Mouse (Mus musculus) adrenal gland, postnatal 25 days (tissue): ENCODE results near the gene Actn2. TPM values are rescaled to one million over a fixed set of nuclear protein-coding genes. Genes with fewer than 3 reads are reported as not detected.
A peak's percentile ranks its signal among the peaks of the same experiment; 100 is the strongest.

ENCODE experiments used
- DNase-seq: peaks from one replicate; pipeline ENCODE4 v3.0.0; 2021; ENCODE audit warnings: mixed read lengths
- long read RNA-seq: library from polyadenylated mRNA; stranded (forward); transcript quantifications from one replicate; pipeline ENCODE4 v2.0.0, GENCODE M21; 2021
- total RNA-seq: library from RNA; stranded (reverse); gene quantifications from 2 replicates; pipeline ENCODE4 v1.2.3, GENCODE M21; 2021

Actn2 gene
- 0.24 TPM in 1 of 2 replicates, not detected in the other for total RNA-seq
- long read RNA-seq: 0 reads

DNA sequence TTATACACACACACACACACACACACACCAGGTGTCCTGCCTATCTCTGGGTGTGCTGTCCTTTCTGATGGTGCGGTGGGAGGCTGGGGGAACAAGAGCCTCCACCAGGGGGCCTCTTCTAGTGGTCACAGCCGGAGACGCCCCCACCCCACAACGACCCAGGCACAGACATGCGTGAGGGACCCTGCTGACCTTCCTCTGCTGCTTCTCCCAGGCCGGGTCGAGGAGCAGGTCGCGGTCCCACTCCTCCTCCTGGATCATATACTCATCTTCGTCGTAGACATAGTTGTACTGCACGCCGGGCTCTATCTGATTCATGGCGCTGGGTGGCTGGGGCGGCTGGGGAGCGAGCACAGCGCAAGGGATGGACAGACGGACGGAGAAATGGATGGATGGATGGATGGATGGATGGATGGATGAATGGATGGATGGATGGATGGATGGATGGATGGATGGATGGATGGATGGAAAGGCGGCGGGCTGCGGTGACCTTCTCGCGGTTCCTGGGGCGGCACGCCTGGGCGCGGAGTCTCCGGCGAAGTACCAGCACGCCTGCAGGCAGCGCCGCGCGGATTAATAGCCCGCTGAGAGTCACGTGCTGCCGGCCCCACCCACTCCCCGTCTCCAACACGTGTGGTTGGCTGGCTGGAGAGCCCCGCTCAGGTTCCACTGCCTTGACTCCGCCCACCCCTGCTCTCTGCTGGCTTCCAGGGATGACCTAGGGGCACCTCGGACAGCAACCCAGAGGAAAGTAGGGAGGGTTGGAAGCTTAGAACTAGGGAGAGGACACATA, at the start of gene Actn2:
TSS of gene Actn2 (minus strand) at position 578 of the 793 bp plus-strand sequence.
- peak; percentile 82 for DNase-seq

DNA sequence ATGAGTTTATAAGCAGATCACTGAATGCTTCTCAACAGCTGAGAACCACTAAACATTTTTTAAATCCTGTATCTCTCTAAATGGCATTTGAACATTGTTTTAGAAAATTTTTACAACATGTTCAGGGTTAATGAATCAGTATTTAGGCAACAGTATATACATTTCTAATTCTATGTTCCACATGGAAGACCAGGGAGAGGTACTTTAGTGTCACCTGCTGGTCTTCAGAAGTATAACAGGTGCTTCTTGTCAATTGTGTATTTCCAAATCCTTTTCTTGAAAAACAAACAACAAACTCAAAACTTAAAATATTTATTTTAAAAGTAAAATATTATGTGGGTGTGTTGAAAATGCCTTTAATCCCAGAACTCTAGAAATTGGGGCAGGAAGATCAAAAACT, 45.7 kb upstream of the Actn2 start:
- no peak for DNase-seq

DNA sequence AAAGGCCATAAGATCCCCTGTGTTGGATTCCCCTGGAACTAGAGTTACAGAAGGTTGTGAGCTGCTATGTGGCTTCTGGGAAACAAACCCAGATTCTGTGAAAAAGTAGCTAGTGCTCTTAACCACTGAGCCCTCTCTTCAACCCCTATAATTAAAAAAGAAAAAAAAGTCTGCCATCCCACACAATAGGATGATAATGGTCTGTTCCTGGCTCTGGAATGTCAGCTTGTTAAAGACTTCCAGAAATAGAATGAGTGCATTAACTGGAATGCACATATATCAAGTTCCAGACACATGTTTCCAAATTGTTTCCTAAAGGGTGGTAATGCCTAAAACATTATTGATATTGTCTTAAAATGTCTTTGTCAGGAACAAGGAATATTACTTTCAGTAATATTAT, 44.2 kb upstream of the Actn2 start:
- no peak for DNase-seq

DNA sequence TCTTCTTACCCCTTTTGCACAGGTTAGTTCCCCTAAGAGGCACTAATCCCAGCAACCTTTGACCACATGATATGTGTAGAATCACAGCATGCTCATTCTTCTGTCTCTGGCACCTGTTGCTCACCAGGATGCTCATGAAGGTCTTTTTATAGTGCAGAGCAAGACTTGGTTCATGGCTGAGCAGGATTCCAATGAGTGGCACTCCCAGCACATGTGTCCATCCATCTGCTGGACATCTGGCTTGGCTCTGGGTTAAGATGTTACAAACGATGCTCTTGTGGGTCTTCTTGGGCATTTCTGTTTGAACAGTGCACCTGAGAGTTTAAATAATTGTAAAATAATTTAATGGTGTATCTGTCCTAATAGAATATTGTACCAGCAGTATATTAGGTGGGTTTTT, 36.2 kb upstream of the Actn2 start:
- DNase-seq: no peak

DNA sequence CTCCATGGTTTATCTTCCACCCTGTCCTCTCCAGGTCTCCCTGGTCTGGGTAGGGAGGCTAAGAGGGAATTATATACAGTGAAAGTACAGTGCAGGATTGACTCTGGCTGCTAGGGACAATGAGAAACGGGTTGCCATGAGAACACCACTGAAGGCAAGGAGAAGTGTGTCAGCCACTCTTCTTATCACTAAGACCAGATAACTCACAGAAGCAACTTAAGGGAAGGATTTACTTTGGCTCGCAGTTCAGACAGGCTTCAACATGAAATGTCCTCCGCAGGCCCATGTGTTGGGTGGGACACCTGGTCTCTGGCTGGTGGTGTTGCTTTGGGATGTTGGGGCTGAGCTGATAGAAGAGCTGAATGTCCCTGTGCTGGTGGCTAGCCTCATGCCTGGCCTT, 32.2 kb upstream of the Actn2 start:
- no peak for DNase-seq

DNA sequence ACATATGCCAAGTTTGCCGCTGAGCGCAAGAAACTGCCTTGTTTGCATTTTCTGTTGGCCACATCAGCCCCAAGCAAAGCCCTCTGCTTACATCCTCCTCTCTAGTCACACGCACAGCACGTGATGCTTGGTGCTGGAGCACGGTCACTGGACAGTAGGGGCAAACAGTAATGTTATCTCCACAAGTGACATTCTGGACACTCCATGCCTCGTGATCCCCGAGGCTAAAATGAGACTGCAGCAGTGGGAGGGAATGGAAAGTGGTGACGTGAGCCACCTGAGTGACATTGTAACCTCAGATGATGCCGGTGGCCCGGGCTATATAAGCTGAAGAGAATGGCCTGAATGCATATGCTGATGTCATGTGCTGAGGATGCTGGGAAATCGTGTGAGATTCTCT, 29.4 kb upstream of the Actn2 start:
- no peak for DNase-seq

DNA sequence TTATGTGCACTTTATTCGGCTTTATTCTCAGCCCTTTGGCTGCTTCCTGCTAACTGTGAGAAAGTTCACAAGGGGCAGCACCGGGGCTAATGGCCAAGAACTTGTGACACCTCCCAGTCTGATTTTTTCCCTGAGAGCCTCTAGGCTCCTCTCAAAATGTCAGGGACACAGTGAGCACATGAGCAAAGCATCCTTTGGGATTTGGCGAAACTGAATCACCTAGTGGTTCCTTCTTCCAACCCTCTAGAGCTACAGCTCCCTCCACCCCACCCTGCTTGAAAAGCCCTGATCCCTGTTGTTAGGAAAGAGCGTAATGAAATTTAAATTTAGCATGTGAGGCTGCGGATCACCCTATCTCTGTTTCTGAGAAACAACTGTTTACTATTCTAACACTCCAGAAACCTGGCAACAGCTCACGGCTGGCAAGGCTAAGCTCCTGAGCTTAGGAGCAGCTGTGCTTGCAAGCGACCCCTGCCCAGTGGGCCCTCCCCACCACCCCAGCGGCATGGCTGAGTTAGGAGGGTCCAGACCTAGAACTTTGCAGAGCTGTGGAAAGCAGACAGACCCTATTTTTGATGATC, 28.6 kb upstream of the Actn2 start:
- peak; percentile 48 for DNase-seq

DNA sequence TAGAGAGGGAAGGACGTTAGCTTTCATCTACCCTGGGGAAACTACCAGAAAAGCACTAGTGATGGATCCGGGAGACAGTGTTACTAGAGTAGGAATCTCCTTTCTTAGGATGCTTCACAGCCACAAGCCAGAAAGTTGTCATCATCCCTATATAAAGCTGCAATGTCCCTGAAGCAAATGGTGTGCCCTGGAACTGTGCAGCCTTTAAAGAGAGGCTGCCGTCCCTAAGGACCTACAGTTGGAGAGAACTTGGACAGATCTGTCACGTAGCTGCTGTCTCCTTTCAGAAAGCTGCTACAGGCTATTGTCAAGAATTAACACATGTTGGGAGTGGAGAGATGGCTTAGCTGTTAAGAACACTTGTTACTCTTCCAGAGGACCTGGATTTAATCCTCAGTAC, 20.9 kb upstream of the Actn2 start:
- DNase-seq: no peak

DNA sequence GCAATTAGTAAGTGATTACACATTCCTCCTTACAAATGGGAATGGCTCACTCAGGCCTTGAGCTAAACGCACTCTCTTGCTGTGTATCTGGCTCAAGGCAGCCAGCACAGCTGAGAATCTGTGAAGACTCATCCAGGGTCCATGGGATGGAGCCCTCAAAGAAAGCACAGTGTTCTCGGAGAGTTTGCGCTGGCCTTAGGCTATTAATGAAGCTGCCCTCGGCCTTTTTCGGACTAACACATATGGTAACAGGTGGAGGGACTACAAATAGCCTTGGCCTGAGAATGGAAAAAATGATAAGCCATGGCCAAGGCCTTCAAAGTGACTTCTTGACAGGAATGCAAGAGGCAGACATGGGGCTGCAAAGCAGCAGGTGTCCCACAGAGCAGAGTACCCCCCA, 17.0 kb upstream of the Actn2 start:
- DNase-seq: no peak

DNA sequence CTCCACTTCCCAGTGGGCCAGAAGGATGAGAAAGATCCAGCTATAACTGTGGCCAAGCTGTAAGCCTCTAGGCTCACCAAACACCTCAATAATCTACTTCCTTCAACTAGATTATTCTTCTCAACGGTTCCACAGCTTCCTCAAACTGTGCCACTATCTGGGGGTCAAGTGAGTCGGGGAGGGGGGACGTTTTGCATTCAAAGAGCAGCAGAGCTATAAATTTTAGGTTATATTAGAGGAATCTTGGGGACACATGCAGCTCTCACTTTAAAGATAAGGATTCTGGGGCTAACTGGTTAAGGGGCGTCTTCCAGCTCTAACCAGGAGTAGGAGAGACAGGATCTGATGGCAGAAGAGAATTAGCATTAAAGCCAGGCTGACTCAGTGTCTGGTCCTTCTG, 15.6 kb upstream of the Actn2 start:
- DNase-seq: no peak

DNA sequence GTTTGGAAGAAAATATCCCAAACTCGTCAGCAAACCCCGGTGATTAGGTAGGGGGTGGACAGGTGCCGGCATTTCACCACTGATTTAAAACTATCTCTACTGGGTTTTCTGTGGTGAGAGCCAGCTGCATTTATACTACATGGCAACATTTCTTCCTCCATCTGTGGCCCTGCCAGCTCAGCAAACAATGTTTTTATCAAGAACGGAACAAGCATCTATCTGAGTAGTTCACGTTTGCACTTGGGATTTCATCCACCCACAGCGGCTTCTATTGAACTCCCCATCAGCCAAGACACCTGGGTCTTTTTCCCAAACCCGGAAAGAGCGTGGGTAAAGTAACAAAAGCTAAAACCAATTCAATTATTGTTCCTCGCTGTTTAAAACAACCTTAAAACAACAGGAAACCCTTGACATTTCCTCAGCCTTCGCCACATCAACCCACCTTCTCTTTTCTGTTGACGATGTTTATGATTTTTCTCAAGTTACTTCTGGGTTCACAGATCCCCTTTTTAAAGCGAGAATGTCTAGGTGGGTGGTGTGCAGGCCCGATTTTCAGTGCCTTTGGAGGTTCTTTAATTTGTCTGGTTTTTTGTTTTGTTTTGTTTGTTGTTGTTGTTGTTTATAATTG, 8.8 kb upstream of the Actn2 start:
- no peak for DNase-seq

DNA sequence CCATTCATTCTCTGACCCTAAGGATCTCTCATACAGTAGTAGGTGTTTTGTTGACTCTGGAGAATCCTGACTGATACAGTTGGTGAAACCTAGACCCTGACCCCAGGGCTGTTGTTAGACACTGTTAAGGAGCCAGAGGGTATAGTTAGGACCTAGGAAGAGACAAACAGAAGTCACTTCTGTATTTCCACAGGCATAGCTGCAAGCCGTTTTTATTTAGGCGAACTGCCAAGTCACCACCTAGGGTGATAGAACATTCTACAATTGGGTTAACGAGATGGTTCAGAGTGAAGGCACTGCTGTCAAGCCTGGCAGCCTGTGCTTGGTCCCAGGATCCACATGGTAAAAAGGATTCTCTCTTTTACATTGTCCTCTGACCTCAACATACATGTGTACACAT, 6.3 kb upstream of the Actn2 start:
- DNase-seq: no peak

DNA sequence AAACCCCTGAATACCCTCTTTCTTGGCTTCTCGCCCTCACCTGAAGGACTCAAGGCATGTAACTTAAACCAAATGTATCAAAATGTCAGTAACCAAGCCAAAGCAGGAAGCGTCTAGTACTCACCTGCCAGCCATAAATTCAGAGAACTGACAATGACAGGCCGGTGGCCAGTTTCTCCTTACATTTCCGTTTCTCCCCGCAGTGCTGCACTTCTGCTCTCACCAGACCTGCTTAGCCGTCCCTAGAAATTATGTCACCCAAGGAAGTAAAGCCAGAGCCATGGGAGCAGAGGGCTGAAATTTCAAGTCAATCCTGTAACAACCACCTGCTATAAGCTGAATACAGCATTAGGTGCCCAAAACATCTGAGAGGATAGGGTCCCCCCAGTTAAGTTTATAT, 887 bp upstream of the Actn2 start:
- DNase-seq: no peak

DNA sequence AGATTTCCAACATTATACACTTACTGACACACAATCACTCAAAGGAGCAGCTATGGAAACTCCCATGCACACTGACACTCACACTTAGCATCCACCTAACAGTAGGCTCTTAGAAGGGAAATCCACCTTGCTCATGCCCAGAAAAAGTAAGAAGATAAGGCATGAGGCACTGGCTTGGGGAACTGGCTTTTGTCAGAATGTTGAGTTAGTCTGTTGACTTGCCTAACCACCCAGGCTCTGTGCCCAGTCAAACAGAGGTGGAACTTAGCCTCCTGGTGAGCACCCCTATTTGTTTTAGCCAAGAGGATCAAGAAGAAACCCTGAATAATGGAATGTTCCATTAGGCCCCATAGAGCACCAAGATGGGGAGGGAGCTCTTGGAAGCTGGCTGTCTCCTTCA, 1.1 kb downstream of the Actn2 start:
- DNase-seq: no peak

DNA sequence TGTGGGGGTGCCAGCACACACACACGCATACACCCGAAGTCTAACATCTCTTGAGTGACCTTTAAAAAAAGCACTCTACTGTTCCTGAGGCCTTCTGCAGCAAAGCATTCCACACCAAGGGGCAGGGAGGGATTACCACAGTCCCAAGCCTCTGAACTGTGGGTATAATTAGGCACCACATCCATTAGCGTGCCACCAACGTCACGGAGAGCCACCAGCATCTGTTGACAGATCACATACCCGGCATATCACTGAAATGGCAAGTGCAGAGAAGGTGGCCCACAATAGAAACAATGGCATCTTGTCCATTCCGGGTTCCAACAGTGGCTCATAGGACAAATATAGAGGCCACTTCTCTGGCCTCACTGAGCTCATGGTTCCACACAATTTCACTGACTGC, 2.8 kb downstream of the Actn2 start:
- no peak for DNase-seq

DNA sequence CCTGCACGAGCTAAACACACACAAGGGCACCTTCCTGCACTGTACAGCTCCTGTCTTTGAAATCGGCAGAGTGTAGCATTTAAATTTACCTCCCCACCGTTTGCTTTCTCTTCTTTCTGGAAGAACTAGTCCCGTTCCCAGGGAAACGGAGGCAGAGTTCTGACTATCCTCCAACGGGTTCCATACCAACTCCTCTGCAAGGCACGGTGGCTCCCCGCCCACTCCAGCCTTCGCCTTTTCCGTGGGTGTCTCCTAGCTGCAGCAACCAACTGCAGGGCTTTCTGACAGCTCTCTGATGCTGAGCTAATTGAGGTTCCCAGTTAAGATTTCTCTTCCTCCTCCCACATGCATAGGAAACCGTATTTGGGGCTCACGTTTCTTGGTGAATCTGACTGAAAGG, 6.5 kb downstream of the Actn2 start:
- DNase-seq: no peak

DNA sequence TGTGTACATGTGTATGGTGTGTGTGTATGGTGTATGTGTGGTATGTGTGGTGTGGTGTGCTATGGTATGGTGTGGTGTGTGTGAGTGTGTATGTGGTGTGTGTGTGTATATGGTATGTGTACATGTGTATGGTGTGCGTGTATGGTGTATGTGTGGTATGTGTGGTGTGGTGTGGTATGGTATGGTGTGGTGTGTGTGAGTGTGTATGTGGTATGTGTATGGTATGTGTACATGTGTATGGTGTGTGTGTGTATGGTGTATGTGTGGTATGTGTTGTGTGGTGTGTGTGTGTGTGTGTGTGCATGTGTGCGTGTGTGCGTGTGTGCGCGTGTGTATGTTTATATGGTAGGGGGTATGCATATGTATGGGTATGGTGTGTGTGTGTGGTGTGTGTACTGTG, 9.0 kb downstream of the Actn2 start:
- no peak for DNase-seq

DNA sequence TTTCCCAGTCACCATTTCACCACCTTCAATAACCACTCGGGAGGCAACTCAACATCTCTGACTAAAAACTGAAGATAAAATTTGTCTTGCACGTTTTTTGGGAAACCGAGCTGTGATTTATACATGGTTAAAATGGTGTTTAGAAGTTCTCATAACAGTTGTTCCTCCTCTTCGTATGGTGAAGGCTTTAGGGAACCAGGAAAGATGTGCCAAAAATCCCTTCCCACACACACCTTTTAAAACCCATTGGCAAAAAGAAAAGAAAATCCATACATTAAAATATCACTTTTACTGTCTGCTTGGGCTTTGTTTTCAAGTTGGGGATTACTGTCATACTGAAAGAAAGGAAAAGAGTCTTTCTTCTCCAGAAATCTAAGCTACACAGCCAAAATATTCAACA, 12.2 kb downstream of the Actn2 start:
- DNase-seq: no peak

DNA sequence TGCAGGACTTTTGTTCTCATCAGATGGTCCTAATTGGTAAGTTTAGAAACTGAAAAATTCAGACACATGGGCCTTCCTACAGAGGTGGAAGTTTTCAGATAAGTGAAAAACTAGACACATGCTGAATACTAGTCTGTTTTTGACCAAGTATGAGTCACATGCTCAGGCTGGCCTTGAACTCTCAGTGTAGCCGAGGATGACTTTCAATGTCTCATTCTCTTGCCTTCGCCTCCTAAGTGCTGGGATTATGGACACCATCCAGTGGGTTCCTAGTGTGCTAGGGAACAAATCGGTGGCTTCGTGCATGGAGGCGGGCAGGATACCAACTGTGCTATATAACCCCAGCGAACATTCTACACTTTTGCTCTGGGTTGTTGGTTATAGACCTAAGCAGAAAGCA, 13.0 kb downstream of the Actn2 start:
- DNase-seq: peak; percentile 32

DNA sequence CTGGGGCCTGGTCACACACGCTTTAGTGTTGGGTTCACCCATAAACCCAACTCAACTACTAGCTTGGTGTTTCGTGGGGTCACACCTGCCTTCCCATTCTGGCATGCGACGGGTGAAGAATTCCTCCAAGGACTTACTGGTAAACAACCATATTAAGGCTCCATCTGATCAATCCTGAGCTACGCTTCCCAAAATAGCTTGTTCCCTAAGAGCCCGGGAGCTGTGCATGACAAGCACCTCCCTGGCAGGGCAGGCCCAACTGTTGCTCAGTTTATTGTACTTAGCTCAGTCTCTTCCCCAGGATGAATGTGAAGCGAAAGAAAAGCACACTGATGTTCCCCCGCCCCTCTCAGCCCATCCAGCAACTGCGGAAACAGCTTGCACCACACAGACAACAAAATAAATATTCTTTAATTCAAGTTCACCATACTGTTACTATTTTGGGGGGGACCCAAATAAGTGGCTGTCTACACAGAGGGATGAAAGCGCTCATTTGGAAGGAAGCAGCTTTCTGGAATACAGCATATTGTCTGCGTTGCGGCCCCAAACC, 17.4 kb downstream of the Actn2 start:
- no peak for DNase-seq

DNA sequence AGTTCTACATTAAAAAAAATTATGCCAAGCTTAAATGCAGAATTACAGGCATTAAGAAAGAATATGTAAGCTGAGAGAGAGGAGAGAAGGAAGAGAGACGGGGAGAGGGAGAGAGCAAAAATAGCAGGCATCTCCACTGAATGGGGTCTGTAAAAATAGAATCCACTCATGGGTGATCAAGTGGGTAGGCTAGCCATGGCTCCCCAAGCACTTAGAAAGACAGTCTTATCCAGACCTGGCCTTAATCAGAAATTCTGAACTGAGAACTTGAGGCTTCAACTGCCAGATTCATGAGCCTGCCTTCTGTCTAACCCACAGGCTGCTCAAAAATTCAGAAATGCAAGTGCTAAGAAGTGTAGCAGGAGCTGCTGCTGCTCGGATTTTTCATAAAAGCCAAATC, 20.4 kb downstream of the Actn2 start:
- no peak for DNase-seq

DNA sequence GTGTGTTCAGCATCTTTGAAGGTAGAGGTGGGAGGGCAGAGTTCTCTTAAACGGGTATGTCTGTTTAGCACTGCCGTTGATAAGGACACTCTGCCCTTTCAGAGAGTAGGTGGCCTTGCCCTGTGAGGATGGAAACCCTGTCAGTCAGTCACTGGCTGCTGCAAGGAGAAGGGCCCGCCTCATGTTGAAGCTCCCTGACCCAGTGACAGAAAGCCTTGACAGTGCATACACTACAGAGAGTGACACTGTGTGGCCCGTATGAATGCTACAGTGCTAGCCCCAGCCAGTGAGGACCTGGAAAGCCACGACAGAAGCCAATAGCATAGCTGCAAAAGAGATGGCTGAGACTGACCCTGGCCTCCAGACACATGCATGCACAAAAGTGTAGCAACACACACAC, 22.5 kb downstream of the Actn2 start:
- peak; percentile 15 for DNase-seq

DNA sequence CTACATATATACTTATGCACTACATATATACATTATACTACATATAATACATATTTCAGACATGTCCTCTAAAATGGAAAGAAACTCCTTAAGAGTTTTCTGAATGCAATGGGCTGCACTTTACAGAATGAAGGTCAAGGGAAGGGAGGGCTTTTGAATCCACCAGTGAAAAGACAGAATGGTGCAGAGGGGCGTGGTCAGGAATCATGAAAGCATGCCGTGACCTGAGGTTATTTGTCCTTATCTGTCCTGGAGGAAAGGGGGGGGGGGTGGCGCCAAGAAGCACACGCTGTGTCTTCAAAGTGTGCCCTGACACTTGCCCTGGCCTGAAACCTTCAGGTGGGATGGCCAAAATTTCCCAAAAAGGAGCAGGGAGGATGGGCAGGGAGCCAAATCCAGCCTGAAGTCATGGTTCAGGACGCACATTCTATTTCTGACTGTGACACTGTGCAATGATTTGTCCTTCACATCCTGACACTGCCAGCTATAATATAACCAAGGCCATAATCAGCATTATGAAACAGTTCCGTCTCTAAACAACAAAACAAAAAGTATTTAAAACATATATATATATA, 23.3 kb downstream of the Actn2 start:
- DNase-seq: peak; percentile 44
